Mouse (Mus musculus) CH12.LX (cell line): ENCODE results near the gene Kcnc3. TPM values are rescaled to one million over a fixed set of nuclear protein-coding genes. Genes with fewer than 3 reads are reported as not detected.

ENCODE experiments used
- DNase-seq: peaks from one replicate; pipeline ENCODE4 v3.0.0-alpha.2; 2013; ENCODE audit errors: extremely low read depth
- H3K27ac ChIP-seq: 2 replicates; pipeline ENCODE4 v1.5.1; 2012; ENCODE audit warnings: low read depth, mild to moderate bottlenecking, control low read depth, moderate library complexity; ENCODE audit not compliant: insufficient read depth
- H3K27me3 ChIP-seq: replicated peaks from 2 replicates; pipeline ENCODE3; 2012; ENCODE audit warnings: inconsistent platforms
- H3K36me3 ChIP-seq, 2 experiments: replicated peaks in 1 of 2; 2 replicates each; pipeline versions ENCODE3 to v1.6.1; 2012; ENCODE audit warnings: inconsistent platforms in 1 of 2, low read length in 1 of 2, mild to moderate bottlenecking in 1 of 2, mixed read lengths in 1 of 2, moderate library complexity in 1 of 2; ENCODE audit not compliant: control insufficient read depth in 1 of 2, insufficient read depth in 1 of 2
- H3K4me1 ChIP-seq, 2 experiments: 2 replicates each; pipeline ENCODE4 v1.6.1; 2012; ENCODE audit warnings: inconsistent platforms in 1 of 2, moderate library complexity in 1 of 2; ENCODE audit not compliant: insufficient read depth in 2 of 2, control insufficient read depth in 1 of 2
- H3K4me2 ChIP-seq: 2 replicates; pipeline ENCODE4 v1.6.1; 2012; ENCODE audit warnings: low read depth, mild to moderate bottlenecking, control low read depth; ENCODE audit not compliant: poor library complexity, insufficient read depth, severe bottlenecking
- H3K4me3 ChIP-seq, 3 experiments: fragments of 150-350 bp in 1 of 3; sonication (generic) in 1 of 3; replicated peaks in 1 of 3; 2 replicates each; pipeline versions ENCODE3 to v1.5.1; 2011 to 2012; ENCODE audit warnings: low read depth in 2 of 3, low read length in 2 of 3, mild to moderate bottlenecking in 2 of 3, moderate library complexity in 2 of 3, control low read depth in 1 of 3, improper control_type of control experiment in 1 of 3, inconsistent platforms in 1 of 3, mixed read lengths in 1 of 3; ENCODE audit not compliant: poor library complexity in 1 of 3
- H3K79me2 ChIP-seq: replicated peaks from 2 replicates; pipeline ENCODE4 v1.6.1; 2012; ENCODE audit warnings: mild to moderate bottlenecking, moderate library complexity; ENCODE audit not compliant: control insufficient read depth, poor library complexity, insufficient read depth, severe bottlenecking; ENCODE audit errors: extremely low read depth
- H3K9ac ChIP-seq: 2 replicates; pipeline ENCODE4 v1.6.1; 2012; ENCODE audit warnings: low read depth, mild to moderate bottlenecking, control low read depth, moderate library complexity; ENCODE audit not compliant: insufficient read depth
- H3K9me3 ChIP-seq: replicated peaks from 2 replicates; pipeline ENCODE3; 2012; ENCODE audit warnings: low read length, inconsistent platforms, mixed read lengths
- BHLHE40 ChIP-seq: IDR thresholded peaks from 2 replicates; pipeline ENCODE4 v1.6.1; 2011; ENCODE audit warnings: mild to moderate bottlenecking, low read depth, low read length, improper control_type of control experiment
- CHD2 ChIP-seq: IDR thresholded peaks from 2 replicates; pipeline ENCODE4 v1.6.1; 2011; ENCODE audit warnings: low read length, improper control_type of control experiment
- CTCF ChIP-seq, 2 experiments: IDR thresholded peaks in 1 of 2; conservative IDR thresholded peaks in 1 of 2; 2 replicates each; pipeline ENCODE4 v1.5.1; 2011 to 2012; ENCODE audit warnings: low read depth in 2 of 2, low read length in 2 of 2, improper control_type of control experiment in 1 of 2, inconsistent platforms in 1 of 2, mild to moderate bottlenecking in 1 of 2, moderate library complexity in 1 of 2
- ELF1 ChIP-seq: IDR thresholded peaks from 2 replicates; pipeline ENCODE4 v1.6.1; 2014; ENCODE audit warnings: low read depth, mild to moderate bottlenecking, inconsistent platforms, low read length, improper control_type of control experiment
- EP300 ChIP-seq: IDR thresholded peaks from 2 replicates; pipeline ENCODE4 v1.6.1; 2011; ENCODE audit warnings: low read length, improper control_type of control experiment
- HCFC1 ChIP-seq: IDR thresholded peaks from 2 replicates; pipeline ENCODE4 v1.6.1; 2012; ENCODE audit warnings: low read depth, mild to moderate bottlenecking, inconsistent platforms, low read length, improper control_type of control experiment
- IRF4 ChIP-seq: IDR thresholded peaks from 2 replicates; pipeline ENCODE4 v1.6.1; 2014; ENCODE audit warnings: low read depth, mild to moderate bottlenecking, inconsistent platforms, low read length, improper control_type of control experiment
- JUN ChIP-seq: IDR thresholded peaks from 2 replicates; pipeline ENCODE4 v1.6.1; 2011; ENCODE audit warnings: low read depth, mild to moderate bottlenecking, low read length, improper control_type of control experiment, moderate library complexity; ENCODE audit not compliant: insufficient read depth
- JUND ChIP-seq: conservative IDR thresholded peaks from 2 replicates; pipeline ENCODE4 v1.6.1; 2011; ENCODE audit warnings: low read depth, low read length, improper control_type of control experiment
- MAZ ChIP-seq: IDR thresholded peaks from 2 replicates; pipeline ENCODE4 v1.6.1; 2012; ENCODE audit warnings: low read depth, mild to moderate bottlenecking, inconsistent platforms, low read length, improper control_type of control experiment, moderate library complexity
- MXI1 ChIP-seq: IDR thresholded peaks from 2 replicates; pipeline ENCODE4 v1.6.1; 2011; ENCODE audit warnings: mild to moderate bottlenecking, low read depth, low read length, improper control_type of control experiment
- POLR2A ChIP-seq: IDR thresholded peaks from 2 replicates; pipeline ENCODE4 v1.6.1; 2011; ENCODE audit warnings: low read depth, mild to moderate bottlenecking, improper control_type of control experiment, low read length
- SMC3 ChIP-seq: IDR thresholded peaks from 2 replicates; pipeline ENCODE4 v1.6.1; 2011; ENCODE audit warnings: low read depth, low read length, improper control_type of control experiment
- ZC3H11A ChIP-seq: IDR thresholded peaks from 2 replicates; pipeline ENCODE4 v1.6.1; 2012; ENCODE audit warnings: low read depth, mild to moderate bottlenecking, inconsistent platforms, low read length, improper control_type of control experiment
- ZKSCAN1 ChIP-seq: IDR thresholded peaks from 2 replicates; pipeline ENCODE4 v1.6.1; 2012; ENCODE audit warnings: low read depth, inconsistent platforms, low read length, improper control_type of control experiment, borderline replicate concordance
- ZMIZ1 ChIP-seq: IDR thresholded peaks from 2 replicates; pipeline ENCODE4 v1.6.1; 2012; ENCODE audit warnings: low read depth, mild to moderate bottlenecking, inconsistent platforms, low read length, improper control_type of control experiment
- ZNF384 ChIP-seq: IDR thresholded peaks from 2 replicates; pipeline ENCODE4 v1.6.1; 2012; ENCODE audit warnings: low read depth, low read length, improper control_type of control experiment, inconsistent platforms
- dilution Hi-C: fragments of 300-500 bp; cut with MboI; formaldehyde crosslinking; loops from 2 replicates; pipeline ENCODE4 v1.14.3; 2020; ENCODE audit warnings: low sequenced_read_pairs; ENCODE audit not compliant: extremely low pct_unique_long_range_greater_than_20kb, extremely low pct_ligation_motif_present
- in situ Hi-C: fragments of 300-500 bp; cut with MboI; formaldehyde crosslinking; loops from 3 replicates; pipeline ENCODE4 v1.14.3; 2019; ENCODE audit warnings: low sequenced_read_pairs, low pct_ligation_motif_present, low pct_unique_long_range_greater_than_20kb, mixed read lengths
- polyA plus RNA-seq: library from polyadenylated mRNA; unstranded; fragments of >175 nt; gene quantifications from 2 replicates; pipeline ENCODE4 v1.2.1, GENCODE M21; 2012; ENCODE audit warnings: low read depth; ENCODE audit not compliant: insufficient read length
- total RNA-seq, 2 experiments: library from RNA; depleted of rRNA; stranded (reverse); fragments of 300-350 nt in 1 of 2; fragments of >200 nt in 1 of 2; gene quantifications; 2 replicates each; pipeline ENCODE4 v1.2.3; 2012 to 2014

Gene Kcnc3
- total and polyA plus RNA-seq, 3 experiments: 0.31 to 5.6 (median 1.7) TPM

- H3K27ac ChIP-seq: no peak overlapping the region
- H3K4me2 ChIP-seq: no peak overlapping the region
- H3K9ac ChIP-seq: no peak overlapping the region
- in situ Hi-C loops: no loop called here
- peaks cover 16 to 48% of the 10 kb centered on the region in 2 experiments for H3K4me1 ChIP-seq
- H3K9me3 ChIP-seq: peaks cover 8% of the 10 kb centered on the region
- H3K4me3 ChIP-seq: no peak overlapping the region
- dilution Hi-C loops: no loop called here
- no peaks in the 10 kb centered on the region for H3K36me3 ChIP-seq
- peaks cover 3% of the 10 kb centered on the region for H3K79me2 ChIP-seq
- H3K27me3 ChIP-seq: no peaks in the 10 kb centered on the region
- no peak for DNase-seq
- TF ChIP-seq ZNF384 (no peak), BHLHE40 (peak; percentile 51)
Observed at GRCm38 (mm10) chr7:44568803-44569202, 21.7 kb upstream of the Kcnc3 start.

- no peak overlapping the region for H3K4me3 ChIP-seq
- peak overlapping the region; percentile 21; the same call in 1 of the 2 replicates for H3K27ac ChIP-seq
- no peak overlapping the region for H3K9ac ChIP-seq
- no peak for DNase-seq
- in situ Hi-C loops (no loop called here), dilution Hi-C loops (no loop called here)
- H3K79me2 ChIP-seq: peaks cover 14% of the 10 kb centered on the region
- peaks cover 0 to 2% of the 10 kb centered on the region in 2 experiments for H3K36me3 ChIP-seq
- TF ChIP-seq HCFC1 (no peak), EP300 (peak; percentile 63; the same call in 1 of the 2 replicates), IRF4 (peak; percentile 72), BHLHE40 (0 out of 2 replicates have a peak, but pooled peaks have one; percentile 11)
- no peaks in the 10 kb centered on the region for H3K27me3 ChIP-seq
- H3K9me3 ChIP-seq: peaks cover 8% of the 10 kb centered on the region
- peaks cover 12 to 38% of the 10 kb centered on the region in 2 experiments for H3K4me1 ChIP-seq
- no peak overlapping the region for H3K4me2 ChIP-seq
Observed at GRCm38 (mm10) chr7:44570989-44571388, 19.5 kb upstream of the Kcnc3 start.

- H3K27ac ChIP-seq: peak overlapping the region; percentile 36; the same call in 1 of the 2 replicates
- H3K4me3 ChIP-seq: no peak overlapping the region
- H3K9ac ChIP-seq: no peak overlapping the region
- DNase-seq: no peak
- dilution Hi-C loops (no loop called here), in situ Hi-C loops (no loop called here)
- peaks cover 0 to 8% of the 10 kb centered on the region in 2 experiments for H3K36me3 ChIP-seq
- H3K9me3 ChIP-seq: peaks cover 8% of the 10 kb centered on the region
- H3K4me2 ChIP-seq: peak overlapping the region; percentile 59; the same call in 1 of the 2 replicates
- H3K27me3 ChIP-seq: no peaks in the 10 kb centered on the region
- peaks cover 14% of the 10 kb centered on the region for H3K79me2 ChIP-seq
- TF ChIP-seq ZNF384: no peak
- TF ChIP-seq ZC3H11A: no peak
- no peak for TF ChIP-seq JUN
- no peak for TF ChIP-seq MXI1
- no peak for TF ChIP-seq ELF1
- no peak for TF ChIP-seq CHD2
- no peak for TF ChIP-seq POLR2A
- no peak for TF ChIP-seq SMC3
- no peak for TF ChIP-seq JUND
- no peak for TF ChIP-seq ZMIZ1
- TF ChIP-seq BHLHE40: no peak
- no peak for TF ChIP-seq MAZ
- no peak for TF ChIP-seq CTCF (conservative IDR thresholded peaks at IDR 0.05 in 1 of 2, IDR thresholded peaks at IDR 0.05 in 1 of 2; ENCODE audit: low read depth in 2 of 2, low read length in 2 of 2)
- no peak for TF ChIP-seq ZKSCAN1
- peaks cover 12 to 42% of the 10 kb centered on the region in 2 experiments for H3K4me1 ChIP-seq
Observed at GRCm38 (mm10) chr7:44571811-44572210, 18.7 kb upstream of the Kcnc3 start.
